Mouse (Mus musculus): ENCODE data around the gene Ephb2.

DNA sequence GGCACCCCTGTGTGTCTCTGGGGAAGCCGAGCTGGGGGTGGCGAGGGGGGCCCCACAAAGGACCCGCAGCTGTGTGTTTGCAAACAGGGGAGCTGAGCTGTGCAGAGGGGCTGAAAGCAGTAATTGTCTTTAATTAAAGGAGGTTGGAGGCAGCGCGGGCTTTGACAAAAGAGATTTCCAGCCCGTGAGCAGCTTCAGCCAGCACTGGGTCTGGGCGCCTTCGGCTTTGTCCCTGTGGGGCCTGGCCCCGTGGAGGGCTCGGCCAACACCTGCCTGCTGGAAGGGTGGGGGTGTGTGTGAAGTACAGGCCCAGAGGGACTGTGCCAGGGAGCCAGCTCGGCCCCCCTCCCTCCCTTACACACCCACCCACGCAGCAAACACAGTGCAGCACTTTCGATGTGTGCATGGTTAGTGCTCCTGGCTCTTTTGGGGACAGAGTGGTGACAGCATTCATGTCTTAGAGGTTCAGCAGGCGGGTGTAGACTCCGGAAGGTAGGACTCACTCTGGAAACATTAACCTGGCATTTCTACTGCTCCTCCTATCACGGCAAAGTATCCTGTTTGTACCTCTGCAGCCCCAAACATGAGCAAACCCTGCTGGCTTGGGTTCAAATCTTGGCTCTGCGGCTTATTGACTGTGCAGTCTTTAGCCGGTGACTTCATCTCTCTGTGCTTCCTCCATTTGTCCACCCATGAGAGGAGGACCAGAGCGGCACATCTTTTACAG, 85.8 kb downstream of the Ephb2 start:
- TF ChIP-seq CTCF (IDR thresholded peaks at IDR 0.05; ENCODE audit: control insufficient read depth, insufficient read depth, insufficient replicate concordance, low read depth, low read length) (no peak), POLR2A (IDR thresholded peaks at IDR 0.05; ENCODE audit: control insufficient read depth, low read depth, low read length) (no peak)

Data from testis, adult 2 months (tissue).